Mouse (Mus musculus): ENCODE measurements around the gene Pxk.

Pxk gene

DNA sequence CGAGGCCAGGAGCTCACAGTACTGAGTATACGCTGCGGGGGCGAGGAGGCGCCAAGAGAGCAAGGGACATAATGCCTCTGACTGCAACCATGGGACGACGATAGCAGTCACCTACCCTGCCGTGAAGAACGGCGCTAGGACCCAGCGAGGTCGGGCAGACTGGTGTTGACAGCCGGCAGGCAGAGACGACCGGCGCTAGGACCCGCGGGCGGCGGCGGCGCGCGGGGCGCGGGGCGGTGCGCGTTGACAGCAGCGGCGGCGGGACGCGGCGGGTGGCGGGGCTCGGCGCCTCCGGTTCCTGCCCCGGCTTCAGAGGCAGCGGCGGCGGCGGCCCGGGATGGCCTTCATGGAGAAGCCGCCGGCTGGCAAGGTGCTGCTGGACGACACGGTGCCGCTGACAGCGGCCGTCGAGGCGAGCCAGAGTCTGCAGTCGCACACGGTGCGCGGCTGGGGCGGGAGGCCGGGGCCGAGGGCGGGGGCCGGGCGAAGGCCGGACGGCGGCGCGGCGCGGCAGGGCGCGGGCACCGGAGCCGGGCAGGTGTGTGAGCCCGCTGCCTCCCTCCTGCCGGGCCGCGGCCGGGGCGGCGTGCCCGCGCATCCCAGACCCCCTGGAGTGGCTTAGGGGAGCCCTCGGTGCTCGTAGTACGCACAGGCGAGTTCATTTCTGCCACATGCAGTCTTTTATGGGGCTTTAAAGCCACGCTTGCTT, at the start of gene Pxk:
Gene Pxk (plus strand): TSS at position 234 of the 709 bp plus-strand sequence.
- peak; percentile 93 for DNase-seq

DNA sequence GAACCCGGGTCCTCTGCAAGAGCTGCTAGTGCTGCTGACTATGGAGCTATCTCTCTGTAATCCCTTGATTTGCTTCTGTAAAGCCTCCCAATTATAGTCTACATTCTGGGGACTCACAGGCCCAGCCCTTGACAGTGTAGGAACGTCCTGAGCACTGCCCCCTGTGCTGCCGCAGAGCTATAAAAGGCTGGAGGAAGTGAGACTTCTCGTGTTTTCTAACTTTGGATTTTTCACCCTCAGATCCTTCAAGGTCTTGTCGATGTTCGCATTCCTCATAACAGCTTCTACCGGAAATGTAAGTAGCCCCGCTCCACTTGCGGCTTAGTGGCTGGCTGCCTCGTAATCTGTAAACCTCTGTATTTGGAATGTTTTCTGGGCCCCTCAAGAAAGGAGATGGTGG, 48.7 kb upstream of the Pxk start:
- DNase-seq = no peak

DNA sequence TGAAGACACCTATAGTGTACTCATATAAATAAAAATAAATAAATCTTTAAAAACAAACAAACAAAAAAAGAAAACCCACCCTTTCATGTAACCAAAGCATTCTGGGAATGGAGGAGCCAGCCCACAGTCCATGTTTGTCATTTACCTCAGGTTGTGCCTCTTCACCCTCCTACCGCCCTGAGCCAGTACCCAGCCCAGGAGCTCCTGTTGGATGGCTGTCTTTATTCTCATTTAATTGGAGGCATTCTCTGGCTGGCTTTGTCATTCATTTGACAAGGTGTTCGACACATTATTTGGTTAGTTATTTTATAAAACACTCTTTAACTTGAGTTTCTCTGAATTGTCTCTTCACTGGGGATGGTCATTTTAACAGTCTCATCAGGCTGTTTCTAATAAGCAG, 46.1 kb upstream of the Pxk start:
- no peak for DNase-seq

DNA sequence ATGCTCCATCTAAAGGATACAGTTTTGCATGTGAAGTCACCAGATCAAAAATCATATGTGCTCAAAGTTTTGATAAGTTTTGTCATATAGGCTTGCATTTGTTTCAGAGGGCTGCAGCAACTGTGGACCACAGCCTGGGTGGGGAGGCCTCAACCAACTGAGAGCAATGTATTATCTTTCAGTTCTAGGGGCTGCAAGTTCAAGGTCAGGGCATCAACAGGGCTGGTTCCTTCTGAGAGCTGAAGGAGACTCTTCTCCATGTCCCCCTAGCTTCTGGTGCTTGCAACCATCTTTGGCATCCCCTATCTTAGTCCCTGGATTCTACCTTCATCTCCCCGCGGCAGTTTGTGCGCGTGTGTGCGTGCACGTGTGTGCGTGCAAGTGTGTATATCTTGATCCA, 45.4 kb upstream of the Pxk start:
- no peak for DNase-seq

DNA sequence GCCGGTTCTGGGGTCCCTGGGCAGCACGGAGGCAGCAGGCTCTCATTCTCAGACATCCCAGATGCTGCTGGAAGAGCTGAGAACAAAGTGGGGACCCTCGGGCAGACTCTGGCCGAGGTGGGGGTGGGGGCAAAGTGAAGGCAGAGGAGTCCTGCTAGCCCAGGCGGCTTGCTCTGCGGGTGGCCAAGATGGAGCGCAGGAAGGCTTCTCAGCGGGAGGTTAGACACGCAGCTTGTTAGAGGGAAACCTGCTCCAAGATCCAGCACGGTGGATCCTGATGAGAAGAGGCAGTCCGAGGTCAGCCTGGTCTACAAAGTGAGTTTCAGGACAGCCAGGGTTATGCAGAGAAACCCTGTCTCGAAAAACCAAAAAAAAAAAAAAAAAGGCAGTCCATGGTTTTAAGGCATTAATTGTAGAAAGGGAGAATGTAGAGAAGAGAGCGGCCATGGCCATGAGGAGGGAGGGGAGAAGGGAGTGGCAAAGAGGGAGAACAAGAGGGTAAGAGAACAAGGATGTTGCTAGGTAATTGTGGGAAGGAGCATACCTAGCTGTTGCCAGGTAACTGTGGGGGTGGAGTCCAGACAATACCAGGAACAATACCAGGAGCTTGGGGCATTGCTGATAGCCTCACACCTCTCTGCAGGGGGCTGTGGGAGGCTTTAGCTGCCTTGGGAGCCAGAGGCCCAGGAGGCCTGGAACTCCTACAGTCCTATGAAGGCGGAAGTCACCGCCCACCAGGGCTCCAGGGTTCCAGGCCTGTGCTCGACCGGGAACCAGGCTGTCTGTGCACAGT, 43.5 kb upstream of the Pxk start:
- no peak for DNase-seq

DNA sequence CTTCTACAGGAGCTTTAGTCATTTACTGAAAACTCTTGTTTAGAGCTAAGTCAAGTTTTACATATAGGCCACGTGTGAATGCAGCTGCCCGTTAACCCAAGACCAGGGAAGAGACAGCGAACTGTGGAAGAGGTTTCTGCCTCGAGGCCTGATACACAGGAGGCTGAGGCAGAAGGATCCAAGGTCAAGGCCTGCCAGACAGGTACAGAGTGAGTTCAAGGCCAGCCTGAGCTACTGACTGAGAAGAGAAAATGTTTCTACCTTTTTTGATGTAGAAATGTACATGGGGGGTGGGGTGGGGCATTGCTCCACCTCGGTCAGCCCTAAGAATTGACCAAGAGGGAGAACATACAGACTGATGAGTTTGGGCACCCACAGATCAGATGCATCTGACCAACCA, 41.9 kb upstream of the Pxk start:
- DNase-seq = no peak

DNA sequence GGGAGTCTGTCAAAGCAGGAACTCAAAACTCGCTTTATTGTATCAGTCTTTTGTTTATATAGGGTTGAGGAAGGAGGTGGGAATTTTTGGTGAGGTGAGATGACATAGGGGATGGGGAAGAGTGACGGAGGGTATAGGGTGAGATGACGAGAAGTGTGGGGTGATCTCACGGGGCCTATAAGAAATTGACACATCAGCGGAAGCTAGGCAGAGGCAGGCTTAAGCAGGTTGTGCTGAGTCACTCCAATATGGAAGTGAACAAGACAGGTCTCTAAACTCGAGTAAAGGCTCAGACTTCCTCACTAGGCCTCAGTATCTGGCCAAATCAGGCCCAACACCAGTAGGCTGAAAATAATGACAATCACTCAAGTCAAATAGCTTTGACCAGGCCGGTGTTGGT, 38.1 kb upstream of the Pxk start:
- DNase-seq = no peak

DNA sequence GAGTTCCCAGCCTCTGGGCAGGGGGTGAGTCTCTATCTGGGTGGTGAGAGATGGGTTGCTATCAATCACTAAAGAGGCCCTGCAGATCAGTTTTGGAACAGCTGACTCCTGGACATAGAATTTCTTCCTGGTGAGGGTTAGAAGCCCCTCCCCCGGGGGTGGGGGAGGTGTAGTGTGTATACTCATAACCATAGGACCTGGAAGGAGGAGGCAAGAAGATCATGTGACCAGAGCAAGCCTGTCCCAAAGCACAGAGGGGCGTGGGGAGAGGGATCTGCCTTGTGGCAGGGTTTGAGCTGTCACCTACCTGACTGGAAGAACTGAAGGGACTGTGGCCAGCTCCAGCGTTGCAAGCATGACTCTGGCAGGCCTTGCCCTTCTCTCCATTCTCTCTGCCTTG, 35.9 kb upstream of the Pxk start:
- DNase-seq = no peak

DNA sequence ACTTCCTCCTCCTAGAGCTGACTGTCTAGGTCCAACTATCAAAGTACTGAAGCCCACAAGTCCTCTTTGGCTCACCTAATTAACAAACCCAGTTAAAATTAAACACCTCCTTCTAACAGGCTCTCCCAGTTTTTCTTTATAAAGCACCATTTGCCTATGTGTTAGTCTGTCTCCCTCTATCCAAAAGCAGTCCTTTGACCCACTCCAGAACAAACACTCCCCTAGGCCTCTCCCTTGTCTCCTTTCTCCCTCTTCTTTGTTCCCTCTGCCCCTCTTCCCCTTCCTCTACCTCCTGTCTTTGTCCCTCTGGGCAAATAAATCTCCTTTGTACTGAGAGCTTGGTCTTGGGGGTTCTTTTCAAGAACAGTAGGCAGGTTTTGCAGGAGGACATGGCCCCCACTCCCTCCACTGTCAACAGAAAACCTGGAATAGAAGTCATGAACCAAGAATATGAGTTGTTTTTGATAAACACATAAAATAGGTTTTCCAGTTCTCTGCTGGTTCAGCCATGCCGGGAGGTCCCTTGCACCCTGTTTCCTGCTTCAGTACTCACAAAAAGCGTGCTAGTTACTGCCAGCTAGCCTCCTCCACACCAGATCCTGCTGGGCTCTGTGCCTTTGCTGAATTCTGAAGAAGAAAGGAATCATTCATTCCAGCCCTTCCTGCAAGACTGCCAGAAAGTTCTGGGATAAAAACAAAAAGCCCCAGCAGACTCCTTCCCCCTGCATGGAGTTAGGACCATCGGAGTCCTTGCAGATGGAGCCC, 35.3 kb upstream of the Pxk start:
- DNase-seq = no peak

DNA sequence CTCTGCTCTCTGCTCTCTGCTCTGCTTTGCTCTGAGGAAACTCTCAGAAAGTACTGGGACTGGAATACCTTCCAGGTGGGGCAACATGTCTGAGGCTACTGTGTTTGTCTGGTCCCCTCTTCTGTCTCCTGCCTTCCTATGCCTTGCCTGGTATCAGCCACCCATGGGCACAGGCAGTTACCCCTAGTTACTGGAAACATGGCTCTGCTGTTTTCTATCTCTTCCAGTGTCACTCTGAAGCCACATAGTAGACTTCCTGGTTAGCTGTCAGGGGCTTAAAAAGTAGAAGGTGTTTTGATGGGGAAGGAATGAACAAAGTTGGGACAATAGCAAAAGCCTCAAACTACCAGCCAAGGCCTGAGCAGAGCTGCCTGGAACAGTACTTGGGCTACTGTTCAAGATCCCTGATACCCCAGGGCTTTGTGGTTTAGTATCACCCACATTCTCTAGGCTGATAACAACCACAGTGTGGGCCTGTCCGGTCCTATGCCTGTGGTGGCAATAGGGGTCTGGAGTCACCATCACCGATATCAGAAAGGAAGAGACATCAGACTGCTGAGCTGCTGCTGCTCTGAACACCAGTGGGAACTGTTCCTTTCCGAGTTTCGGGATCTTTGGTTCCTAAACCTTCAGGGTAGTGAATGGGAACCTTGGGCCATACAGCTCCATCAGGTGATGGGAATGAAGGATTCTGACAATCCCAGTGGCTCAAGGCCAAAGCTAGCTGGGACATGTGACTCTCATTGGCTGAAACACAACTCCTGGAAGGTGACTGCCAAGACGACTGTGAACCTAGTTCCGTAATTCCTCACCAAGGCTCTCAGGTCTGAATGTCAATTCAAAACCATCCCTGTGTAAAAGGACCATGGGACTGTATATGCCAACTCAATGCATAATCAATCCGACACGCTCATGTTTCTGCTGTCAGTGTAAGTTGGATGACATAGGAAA, 33.9 kb upstream of the Pxk start:
- no peak for DNase-seq

DNA sequence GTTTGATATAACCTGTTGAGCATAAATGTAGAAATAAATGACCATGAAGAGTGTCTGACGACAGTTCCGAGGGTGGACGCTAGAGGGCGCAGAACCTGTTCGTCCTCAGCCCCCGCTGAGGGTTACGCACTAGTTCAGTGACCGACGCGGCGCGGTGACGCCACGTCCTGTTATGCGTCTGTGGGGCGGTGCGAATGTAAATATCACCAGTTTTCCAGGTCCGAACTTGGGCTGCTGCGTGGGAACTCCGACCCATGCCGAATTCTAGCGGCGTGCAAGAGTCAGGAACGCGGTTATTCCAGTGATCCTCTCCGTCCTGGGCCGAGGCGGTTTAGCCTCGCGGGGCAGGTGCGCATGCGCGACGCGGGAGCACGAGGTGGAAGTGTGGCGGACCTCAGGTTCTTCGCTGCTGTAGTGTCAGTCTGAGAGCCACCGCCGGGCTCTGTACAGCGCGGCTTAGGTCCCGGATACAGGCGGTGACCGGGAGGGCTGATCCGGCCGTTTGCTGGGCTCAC, 17.8 kb upstream of the Pxk start, which contains the start of gene Rpp14:
Gene Rpp14 (plus strand): TSS at position 203 of the 515 bp plus-strand sequence.
- peak; percentile 93 for DNase-seq

DNA sequence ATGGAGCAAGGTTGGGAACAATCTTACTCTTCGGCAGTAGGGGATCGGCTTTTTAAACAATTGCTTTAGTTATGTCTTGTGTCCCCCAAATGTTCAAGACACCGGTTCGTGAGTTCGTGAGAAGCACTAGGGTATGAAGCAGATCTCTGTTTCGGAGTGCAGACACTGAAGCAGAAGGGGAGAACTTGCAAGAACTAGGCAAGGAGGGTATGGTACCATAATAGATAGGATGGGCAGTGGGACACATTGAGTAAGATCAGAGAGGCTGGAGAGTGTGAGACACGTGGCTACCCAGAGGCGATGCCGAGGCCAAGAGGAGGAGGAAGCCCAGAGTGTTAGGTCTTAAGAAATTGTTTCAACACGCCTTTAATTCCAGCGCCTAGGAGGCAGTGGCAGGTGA, 17.3 kb upstream of the Pxk start:
- no peak for DNase-seq

DNA sequence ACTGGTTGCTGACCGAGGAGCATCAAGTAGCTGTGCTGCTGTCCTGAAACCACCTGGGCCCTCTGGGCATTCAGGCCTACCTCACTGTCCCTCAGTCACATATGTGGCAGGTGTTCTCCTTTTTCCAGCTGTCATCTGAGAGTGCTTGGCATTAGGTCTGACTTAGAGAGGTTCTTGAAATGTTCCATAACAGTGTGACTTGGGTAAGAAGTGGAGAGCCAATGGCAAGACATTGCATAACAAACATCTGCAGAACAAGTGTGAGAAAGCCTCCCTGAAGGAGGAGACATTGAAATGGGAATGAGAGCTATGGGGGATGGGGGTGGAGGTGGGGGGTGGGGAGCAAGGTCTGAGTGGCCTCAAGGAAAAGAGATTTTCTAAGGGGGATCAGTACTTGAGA, 15.1 kb upstream of the Pxk start:
- no peak for DNase-seq

DNA sequence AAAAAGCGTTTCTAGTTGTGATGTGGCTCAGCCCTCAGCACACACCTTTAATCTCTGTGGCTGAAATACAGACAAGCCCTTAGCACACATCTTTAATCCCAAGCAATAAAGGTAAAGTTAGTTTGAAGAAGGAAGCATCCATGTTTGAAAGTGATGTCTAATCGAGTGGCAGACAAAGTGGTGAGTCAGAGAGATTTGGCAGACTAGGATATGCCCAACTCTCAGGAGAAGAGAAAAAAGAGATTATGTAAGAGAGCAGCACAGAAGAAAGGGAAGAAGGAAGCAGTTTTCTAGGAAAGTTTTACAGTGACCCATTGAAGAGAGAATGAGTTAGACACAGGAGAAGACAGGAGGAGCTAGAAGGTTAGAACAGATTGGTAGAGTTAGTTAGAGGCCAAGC, 9.0 kb upstream of the Pxk start:
- DNase-seq = no peak

DNA sequence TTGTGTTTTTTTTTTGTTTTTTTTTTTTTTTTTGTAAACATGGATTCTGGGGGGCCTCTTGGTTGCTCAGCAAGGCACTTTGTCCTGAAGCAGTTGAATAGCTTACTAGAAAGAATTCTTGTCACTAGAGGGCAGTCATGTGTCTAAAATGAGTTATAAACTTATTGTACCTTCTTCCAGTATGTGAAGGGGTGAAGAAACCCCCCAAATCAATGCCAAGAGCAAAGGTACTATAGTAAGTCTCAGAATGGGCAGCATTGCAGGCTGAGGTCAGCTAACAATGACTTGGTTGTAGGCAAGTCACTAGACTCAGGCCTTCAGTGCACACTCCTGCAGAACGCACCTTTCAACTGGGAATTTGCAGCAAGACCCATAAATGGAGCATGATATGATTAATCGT, 5.4 kb upstream of the Pxk start:
- DNase-seq = no peak

DNA sequence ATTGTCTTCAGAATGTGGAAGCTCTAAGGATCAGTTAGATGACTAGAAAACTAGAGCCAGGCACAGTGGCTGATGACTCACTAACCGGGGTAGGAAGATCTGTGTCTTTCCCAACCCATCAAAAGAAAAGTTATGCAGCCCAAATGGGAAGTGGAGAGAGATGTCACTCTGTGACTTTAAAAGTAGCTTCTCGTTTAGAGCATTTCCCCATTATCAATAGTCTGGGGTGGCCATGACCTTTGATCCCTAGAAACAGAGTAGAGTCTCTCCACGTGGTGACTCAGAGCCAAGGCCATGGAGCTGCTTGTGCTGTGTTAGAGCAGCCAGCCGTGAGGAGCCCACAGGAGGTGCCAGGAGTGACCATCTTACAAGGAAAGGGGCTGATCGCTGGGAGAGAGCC, 4.6 kb upstream of the Pxk start:
- no peak for DNase-seq

DNA sequence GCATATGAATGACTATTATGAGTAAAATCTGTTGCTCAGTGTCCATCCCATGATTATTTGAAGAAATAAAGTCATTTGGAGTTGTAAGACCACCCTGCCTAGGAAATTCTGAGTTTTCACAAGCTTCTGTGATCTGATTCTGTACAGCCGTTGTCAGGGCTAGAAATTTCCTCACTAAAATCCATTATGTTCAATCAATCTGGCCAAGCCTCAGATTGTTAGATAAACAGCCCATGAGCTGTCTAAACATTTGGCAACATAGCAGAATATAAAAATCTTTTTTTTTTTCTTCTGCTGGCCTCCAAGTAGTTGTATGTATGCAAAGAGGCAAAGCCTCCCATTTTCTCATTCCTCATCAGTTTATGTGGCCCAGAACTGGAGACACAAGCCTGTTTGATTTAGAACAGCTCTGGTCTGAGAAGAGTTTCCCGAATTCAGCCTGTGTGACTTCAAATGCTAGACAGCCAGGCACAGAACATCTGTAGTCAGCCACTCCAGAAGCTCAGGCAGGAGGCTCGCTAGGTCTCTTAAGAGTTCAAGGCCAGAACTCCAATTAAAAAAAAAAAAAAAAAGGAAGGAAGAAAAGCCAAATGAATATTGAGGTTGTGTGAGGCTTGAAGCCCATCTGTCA, 3.0 kb upstream of the Pxk start:
- no peak for DNase-seq

DNA sequence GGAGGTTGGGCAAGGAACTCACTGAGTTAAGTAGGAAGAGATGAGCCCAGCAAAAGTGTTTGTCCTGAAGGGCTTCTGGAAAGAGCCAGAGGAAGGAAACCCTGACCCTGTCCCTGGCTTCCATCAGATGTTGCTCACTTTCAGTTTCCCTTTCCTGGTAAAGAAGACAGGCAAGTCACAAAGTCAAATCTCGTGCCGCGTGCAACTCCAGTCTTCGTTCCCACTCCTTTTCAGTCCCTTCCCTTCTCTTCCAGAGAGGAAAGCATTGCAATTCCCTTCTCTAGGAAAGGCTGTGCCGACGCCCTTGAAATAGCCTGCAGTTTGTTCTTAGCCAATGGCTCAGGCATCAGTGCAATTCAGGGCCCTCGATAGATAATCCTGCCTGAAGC, 2.5 kb upstream of the Pxk start:
- DNase-seq = no peak

DNA sequence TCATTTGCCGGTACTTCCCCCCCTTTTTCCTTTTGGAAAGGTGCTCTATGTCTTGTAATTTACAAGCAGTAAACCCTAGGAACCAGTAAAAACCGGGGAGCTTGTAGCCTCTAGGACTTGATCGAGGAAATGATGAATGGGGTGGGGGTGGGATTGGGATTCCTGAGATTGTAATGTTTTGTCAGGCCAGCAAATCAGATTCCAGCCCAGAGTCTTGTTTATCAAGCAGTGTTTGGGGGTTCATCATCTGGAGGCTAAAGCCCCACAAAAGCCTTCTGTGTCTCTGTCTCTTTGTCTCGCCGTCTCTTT, 630 bp downstream of the Pxk start:
- no peak for DNase-seq

DNA sequence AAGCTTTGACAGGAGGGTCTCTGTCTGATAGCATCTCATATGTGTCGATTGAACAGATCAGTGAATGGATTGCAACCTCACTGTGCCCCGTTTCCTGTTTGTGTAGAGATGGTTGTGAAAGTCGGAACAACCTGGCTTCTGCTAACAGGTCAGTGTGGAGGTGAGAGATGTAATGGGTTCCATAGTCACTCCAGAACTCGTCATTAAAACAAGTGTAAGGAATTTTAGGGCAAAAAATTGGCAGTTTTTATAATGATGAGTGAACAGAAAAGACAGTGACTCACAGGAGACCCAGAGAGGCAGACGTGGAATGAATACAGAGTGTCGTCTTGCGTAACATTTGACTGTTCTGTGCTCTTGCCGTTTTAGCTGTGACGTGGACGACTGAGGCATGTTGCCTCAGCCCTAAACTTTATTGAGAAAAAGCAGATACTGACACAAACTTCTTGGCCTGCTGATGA, 1.6 kb downstream of the Pxk start:
- no peak for DNase-seq

DNA sequence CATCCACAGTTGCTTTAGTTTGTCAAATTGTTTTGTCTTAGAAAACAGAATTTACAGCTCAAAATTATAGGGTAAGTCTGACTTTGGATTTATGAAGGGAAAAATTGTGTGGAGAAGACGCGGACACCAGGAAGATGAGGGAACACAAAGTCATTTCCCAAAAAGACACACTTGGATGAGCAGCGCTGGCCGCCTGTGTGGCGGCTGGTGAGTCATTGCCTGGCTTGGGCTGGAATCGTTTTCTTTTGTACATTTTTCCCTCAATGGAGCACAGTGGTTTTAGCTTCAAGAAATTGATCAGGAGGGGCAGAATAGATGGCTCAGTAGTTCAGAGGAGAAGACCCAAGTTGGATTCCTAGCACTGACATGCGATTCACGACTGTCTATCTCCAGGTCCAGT, 3.9 kb downstream of the Pxk start:
- DNase-seq = no peak

DNA sequence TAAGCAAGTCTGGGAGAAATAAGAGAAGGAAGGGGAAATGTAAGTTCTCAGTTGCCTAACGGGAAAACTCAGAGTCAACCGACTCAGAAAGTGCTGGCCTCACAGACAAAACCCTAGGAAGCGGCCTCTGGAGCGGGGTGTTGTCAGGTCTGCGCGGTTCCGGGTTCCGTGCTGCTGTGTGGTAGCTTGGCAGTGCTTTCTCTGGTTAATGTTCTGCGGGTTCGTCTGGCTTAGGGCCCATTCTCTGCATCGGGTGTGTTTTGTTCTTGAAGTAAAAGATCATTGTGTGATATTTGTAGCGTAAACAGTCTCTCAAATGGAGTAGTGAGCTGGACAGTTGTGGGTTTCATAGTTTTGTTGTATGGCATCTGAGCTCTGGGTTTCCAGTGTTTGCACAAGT, 4.7 kb downstream of the Pxk start:
- no peak for DNase-seq

Data from cerebellum, adult 11-12 months (tissue).